Mouse (Mus musculus) B cell, adult 2 months (primary cell): ENCODE measurements around the gene Nsun2.
"Not testable (repeated sequence)": the region's sequence is repeated elsewhere in the genome, so short reads cannot be mapped to it uniquely, and the experiment has no call there.

Source experiments
- DNase-seq, 2 experiments: peaks; one replicate each; pipeline ENCODE4 v3.0.0; 2022

Nsun2 gene

DNA sequence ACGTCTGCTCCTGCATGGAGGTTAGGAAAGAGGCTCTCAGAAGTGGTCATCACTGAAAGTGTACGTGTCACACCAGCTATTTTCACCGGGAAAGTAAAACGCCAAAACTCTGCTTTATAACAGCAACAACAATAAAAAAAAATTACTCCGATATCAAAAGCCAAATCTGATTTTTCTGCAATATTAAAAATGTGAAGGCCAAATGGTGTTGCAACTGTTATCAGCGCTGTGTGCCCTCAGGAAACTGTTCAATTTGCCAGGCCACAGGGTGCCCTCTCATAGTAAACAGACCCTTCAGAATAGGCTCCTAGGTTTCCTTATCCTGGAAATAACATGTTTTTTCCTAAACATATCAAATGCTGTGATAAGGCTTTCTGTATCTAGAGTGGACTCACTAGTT lies 62.4 kb downstream of the Nsun2 start:
- DNase-seq, result no peak

DNA sequence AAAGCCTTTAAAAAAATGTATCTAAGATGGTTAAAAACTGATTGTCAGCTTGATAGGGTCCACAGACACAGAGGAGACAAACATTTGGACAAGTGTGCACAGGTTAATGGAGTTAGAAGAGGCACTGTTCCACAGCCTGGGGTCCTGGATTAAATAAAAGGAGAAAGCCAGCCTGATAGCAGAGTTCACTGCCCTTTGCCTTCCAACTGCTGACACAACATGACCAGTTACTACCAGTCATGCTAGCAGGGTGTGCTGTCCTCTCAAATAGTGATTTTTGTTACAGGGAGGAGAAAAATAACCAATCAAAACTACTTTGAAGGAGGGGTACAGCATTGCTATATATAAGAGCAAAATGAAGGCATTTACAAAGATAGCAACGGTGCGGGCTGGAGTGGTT lies 63.0 kb downstream of the Nsun2 start:
- no peak for DNase-seq

DNA sequence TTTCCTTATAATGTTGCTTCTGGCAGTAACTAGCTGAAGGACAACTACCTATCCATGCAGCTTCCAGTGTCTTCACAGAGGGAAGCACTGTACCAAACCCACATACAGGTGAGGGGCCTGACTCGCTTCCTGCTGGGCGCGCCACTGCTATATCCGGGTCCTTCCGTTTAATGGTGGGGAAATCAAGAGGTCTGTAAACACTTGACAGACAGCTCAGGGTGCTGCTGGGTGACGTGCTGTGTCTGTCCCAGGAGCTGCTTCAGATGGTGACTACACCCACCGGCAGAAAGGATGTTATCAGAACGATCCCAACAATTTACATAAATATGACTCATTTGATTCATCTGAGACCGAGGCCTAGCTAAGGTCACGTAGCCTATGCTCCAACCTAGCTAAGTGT lies 65.3 kb downstream of the Nsun2 start:
- DNase-seq, result no peak

- DNase-seq, result not testable (repeated sequence)
Measured at GRCm38 (mm10) chr13:69600863-69601262, 67.3 kb downstream of the Nsun2 start.

DNA sequence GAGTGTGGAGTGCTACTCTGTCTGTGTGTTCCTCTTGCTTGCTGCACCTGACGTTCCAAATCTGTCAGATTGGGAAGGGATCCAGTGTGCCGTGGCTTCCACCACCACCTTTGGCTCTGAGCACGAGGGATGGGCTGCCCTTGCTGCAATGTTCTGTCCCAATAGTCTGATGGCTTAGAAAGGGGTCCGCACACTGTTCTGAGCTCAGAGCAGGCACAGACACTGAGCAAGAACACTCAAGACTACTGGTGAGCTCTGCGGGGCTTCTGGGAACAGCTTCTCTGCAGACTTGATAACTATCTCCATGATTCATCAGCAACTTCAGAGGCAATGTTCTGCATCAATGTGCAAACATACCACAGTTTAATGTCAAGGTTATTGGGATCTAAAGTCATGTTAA lies 67.8 kb downstream of the Nsun2 start:
- no peak for DNase-seq

GRCm38 (mm10) chr13:69604670-69605069 lies 71.1 kb downstream of the Nsun2 start:
- DNase-seq, result no peak

GRCm38 (mm10) chr13:69608734-69609133 lies 75.2 kb downstream of the Nsun2 start:
- no peak for DNase-seq

GRCm38 (mm10) chr13:69610751-69611397 lies 77.3 kb downstream of the Nsun2 start:
- no peak for DNase-seq

- DNase-seq, result peak; percentile 100
Measured at GRCm38 (mm10) chr13:69611398-69612174, 78.0 kb downstream of the Nsun2 start, which contains the start of gene Srd5a1. Gene Srd5a1 (minus strand): TSS chr13:69611442.

GRCm38 (mm10) chr13:69612175-69612544 lies 78.6 kb downstream of the Nsun2 start:
- no peak for DNase-seq

DNA sequence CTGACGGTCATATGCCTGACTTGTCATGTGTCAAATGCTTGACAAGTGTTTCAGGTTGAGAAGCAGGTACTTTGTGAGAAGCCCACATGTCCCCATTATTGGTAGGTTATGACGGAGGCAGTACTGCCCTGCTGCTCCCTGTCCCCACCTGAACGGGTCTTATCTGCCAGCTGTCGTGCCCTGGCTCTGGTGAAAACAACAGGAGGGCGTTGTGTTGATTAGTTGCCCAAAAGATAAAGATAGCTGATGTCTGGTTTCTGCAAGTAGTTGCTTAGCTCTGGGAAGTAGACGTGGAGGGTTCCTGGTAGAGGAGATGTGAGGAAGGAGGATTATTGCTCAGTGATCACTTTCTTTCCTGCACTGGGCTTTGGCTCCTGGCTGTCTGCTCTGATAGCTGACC lies 83.2 kb downstream of the Nsun2 start:
- no peak for DNase-seq

DNA sequence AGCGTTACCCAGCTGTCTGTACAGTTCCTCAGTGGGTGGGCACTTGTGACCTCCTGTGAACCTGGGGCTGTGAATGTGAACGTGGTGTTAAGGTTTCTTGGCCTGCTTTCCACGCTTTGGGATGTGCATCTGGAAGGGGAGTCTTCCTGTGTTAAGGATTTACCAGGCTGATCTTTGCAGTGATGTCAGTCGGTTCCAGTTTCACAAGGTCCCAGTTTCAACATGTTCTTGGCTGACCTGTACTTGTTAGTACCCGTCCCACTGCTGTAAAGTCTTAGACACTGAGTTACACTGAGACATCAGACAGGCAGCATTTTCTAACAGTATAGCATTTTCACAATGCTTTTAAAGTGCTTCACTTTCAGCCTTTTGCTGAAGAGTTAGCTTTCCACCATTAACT lies 90.3 kb downstream of the Nsun2 start:
- no peak for DNase-seq

DNA sequence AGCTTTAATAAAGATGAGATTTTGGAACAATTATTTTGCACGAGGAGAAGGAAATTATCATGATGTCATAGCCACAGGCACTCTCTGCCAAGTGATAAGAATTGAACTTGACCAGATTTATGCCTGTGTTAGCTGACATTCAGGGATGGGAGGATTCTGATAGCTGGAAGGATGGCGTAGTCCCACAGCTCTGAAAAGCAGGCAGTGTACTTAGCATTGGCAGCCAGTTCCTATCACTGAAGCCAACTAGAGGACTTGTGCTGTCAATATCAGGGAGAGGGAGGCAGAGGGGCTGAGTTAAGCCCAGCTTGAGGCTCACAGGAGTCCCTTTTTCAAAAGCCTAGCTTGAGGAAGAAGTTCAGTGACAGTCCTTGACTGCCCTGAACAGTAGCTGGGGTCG lies 91.0 kb downstream of the Nsun2 start:
- no peak for DNase-seq

DNA sequence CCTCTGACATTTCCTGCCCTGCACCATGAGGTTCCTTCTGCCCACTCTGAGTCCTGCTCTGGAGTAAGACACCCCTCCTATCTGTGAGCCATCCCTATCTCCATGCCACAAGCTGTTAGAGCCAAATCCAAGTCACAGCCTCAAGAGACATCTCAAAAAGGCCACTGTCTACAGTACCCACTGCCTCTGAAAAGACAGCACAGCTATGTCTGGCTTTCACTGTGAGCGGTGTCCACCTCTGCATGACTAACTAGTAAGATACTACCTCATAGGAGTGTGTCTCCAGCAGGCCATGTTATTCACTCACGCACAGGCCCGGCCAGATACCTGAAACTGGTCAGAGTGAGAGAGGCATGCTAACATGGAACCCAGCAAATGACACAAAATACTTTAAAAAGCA lies 94.4 kb downstream of the Nsun2 start:
- no peak for DNase-seq

- no peak for DNase-seq
Measured at GRCm38 (mm10) chr13:69630576-69630975, 97.0 kb downstream of the Nsun2 start.

GRCm38 (mm10) chr13:69631111-69631510 lies 97.6 kb downstream of the Nsun2 start:
- no peak for DNase-seq

GRCm38 (mm10) chr13:69631659-69632058 lies 98.1 kb downstream of the Nsun2 start:
- no peak for DNase-seq

GRCm38 (mm10) chr13:69633551-69633950 lies 100.0 kb downstream of the Nsun2 start:
- DNase-seq, result no peak

DNA sequence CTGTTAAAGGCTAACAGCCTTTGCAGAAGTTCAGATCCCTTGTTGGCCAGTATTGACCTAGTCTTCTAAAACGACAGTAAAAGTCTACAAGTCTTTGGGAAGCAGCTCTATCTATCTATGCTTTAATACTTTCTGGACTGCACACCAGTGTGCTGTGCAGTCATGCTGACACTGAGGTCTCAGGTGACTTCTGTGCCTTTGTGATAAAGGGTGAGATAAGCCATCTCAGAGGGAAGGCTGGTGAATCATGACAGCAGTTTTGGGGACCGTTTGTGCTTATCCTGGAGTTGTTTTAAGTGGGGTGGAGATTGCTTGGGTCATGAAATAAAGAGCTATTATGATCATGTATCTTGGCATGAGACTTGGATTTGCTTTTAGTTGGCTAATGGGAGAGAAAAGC lies 100.4 kb downstream of the Nsun2 start:
- DNase-seq, result no peak

GRCm38 (mm10) chr13:69635836-69636235 lies 102.3 kb downstream of the Nsun2 start:
- not testable (repeated sequence) for DNase-seq

- no peak for DNase-seq
Measured at GRCm38 (mm10) chr13:69636375-69636774, 102.8 kb downstream of the Nsun2 start.

DNA sequence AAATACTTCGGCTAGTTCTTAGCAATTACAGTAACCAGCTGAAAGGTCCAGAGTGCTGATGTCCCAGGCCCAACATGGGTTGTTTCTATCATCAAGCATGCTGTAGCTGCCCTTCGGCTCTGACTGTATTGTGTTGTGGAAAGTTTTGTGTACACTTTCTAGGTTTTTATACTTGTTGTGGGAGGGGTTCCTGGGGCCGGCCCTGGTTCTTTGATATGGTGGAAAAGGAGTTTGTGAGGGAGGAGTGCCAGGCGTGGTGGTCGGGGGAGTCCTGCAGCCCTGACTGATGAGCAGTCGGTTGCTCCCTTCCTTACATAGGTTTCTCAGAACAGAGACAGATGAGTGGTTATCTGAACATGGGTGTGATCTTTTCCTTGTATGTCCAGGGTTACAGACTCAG lies 103.3 kb downstream of the Nsun2 start:
- no peak for DNase-seq

DNA sequence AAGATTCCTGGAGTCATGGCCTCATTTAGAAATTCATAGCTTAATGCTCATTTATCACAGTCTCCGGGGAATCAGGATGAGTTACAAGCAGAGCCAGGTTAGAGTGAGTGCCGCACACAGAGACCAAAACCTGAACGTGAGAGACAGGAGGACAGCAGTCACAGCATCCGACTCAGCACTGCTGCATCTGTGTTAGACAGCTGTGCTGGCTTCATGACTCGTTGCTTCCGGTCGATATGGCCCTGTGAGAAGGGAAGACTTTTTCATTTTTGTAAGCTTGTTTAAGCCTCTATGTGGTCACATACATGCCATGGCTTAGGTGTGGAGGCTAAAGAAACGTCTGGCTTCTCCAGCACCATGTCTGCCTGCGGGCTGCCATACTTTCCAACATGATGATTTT lies 104.1 kb downstream of the Nsun2 start:
- DNase-seq, result no peak

DNA sequence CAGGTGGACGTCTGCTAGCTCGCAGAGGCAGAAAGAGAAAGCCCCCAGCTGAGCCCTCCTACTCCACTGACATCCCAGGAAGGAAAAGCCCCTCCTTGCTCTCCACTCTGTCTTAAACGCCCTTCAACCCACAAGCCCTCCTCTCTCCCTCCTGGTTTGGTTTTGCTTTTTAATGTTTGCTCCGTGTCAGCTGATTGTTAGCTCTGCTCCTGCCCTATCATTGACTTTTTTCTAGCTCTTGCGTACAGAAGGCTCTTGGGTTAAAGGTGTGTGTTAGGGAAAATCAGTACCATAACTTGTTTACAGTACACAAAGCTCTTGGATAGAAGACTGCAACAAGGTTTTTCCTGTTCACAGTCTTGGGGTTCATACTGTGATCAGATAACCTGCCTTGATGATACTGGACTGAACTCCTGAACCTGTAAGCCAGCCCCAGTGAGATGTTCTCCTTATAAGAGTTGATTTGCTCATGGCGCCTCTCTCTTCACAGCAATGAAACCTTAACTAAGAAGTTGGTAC lies 104.6 kb downstream of the Nsun2 start:
- no peak for DNase-seq
